Mouse (Mus musculus): ENCODE results near the gene Rilpl1. TPM values are rescaled to one million over a fixed set of nuclear protein-coding genes. Genes with fewer than 3 reads are reported as not detected.
"Not testable (repeated sequence)": the region's sequence is repeated elsewhere in the genome, so short reads cannot be mapped to it uniquely, and the experiment has no call there.

The Rilpl1 gene
- polyA plus RNA-seq, 1 experiment from 2014 or later: 13.9 TPM

GRCm38 (mm10) chr5:124500573-124500972 is 30.6 kb downstream of the Rilpl1 start:
- Histone ChIP-seq H3K27ac (ENCODE audit: low read depth, low read length) (no peak overlapping the region), H3K9ac (ENCODE audit: low read depth, low read length) (no peak overlapping the region), H3K4me2 (ENCODE audit: low read length) (no peak overlapping the region), H3K27me3 (replicated peaks; ENCODE audit: control insufficient read depth, insufficient read depth, low read length) (no peaks in the 10 kb centered on the region), H3K4me3 (ENCODE audit: low read length) (no peak overlapping the region), H3K36me3 (ENCODE audit: control insufficient read depth, insufficient read depth, low read length) (peaks cover 3% of the 10 kb centered on the region), H3K4me1 (ENCODE audit: control insufficient read depth, insufficient read depth, low read depth, low read length) (no peaks in the 10 kb centered on the region), H3K9me3 (ENCODE audit: control insufficient read depth, low read length) (no peaks in the 10 kb centered on the region)
- ATAC-seq: no peak
- 95% methylated on average over 3 of the region's 3 CpGs for WGBS

GRCm38 (mm10) chr5:124500037-124500436 is 31.2 kb downstream of the Rilpl1 start:
- not testable (repeated sequence) for H3K4me2 ChIP-seq (ENCODE audit: low read length); H3K27me3 ChIP-seq (replicated peaks; ENCODE audit: control insufficient read depth, insufficient read depth, low read length); H3K4me3 ChIP-seq (ENCODE audit: low read length); H3K4me1 ChIP-seq (ENCODE audit: control insufficient read depth, insufficient read depth, low read depth, low read length); H3K9ac ChIP-seq (ENCODE audit: low read depth, low read length); H3K9me3 ChIP-seq (ENCODE audit: control insufficient read depth, low read length); H3K36me3 ChIP-seq (ENCODE audit: control insufficient read depth, insufficient read depth, low read length); ATAC-seq; H3K27ac ChIP-seq (ENCODE audit: low read depth, low read length)
- WGBS: 81% methylated on average over 2 of the region's 4 CpGs

- no peaks in the 10 kb centered on the region for H3K4me1 ChIP-seq (ENCODE audit: control insufficient read depth, insufficient read depth, low read depth, low read length)
- 30% methylated on average over 5 of the region's 5 CpGs for WGBS
- no peaks in the 10 kb centered on the region for H3K9me3 ChIP-seq (ENCODE audit: control insufficient read depth, low read length)
- no peak overlapping the region for H3K9ac ChIP-seq (ENCODE audit: low read depth, low read length)
- ATAC-seq: no peak
- H3K27me3 ChIP-seq (replicated peaks; ENCODE audit: control insufficient read depth, insufficient read depth, low read length): no peaks in the 10 kb centered on the region
- no peak overlapping the region for H3K4me2 ChIP-seq (ENCODE audit: low read length)
- no peak overlapping the region for H3K4me3 ChIP-seq (ENCODE audit: low read length)
- peaks cover 3% of the 10 kb centered on the region for H3K36me3 ChIP-seq (ENCODE audit: control insufficient read depth, insufficient read depth, low read length)
- H3K27ac ChIP-seq (ENCODE audit: low read depth, low read length): no peak overlapping the region
These were observed 32.2 kb downstream of the Rilpl1 start for GRCm38 (mm10) chr5:124499001-124499400.

- no peak for ATAC-seq
- WGBS: 72% methylated on average over 9 of the region's 9 CpGs
These were observed 32.8 kb downstream of the Rilpl1 start for GRCm38 (mm10) chr5:124498221-124498876.

GRCm38 (mm10) chr5:124496614-124497514 is 34.3 kb downstream of the Rilpl1 start:
- no peak overlapping the region for H3K4me2 ChIP-seq (ENCODE audit: low read length)
- no peaks in the 10 kb centered on the region for H3K27me3 ChIP-seq (replicated peaks; ENCODE audit: control insufficient read depth, insufficient read depth, low read length)
- no peak overlapping the region for H3K27ac ChIP-seq (ENCODE audit: low read depth, low read length)
- WGBS: 75% methylated on average over 15 of the region's 15 CpGs
- no peak overlapping the region for H3K4me3 ChIP-seq (ENCODE audit: low read length)
- no peak for ATAC-seq
- no peaks in the 10 kb centered on the region; the same call in none of the 2 replicates for H3K36me3 ChIP-seq (ENCODE audit: control insufficient read depth, insufficient read depth, low read length)
- H3K9ac ChIP-seq (ENCODE audit: low read depth, low read length): no peak overlapping the region
- no peaks in the 10 kb centered on the region for H3K4me1 ChIP-seq (ENCODE audit: control insufficient read depth, insufficient read depth, low read depth, low read length)
- no peaks in the 10 kb centered on the region for H3K9me3 ChIP-seq (ENCODE audit: control insufficient read depth, low read length)

More at GRCm38 (mm10) chr5:124498221-124498876, 32.8 kb downstream of the Rilpl1 start:
- H3K36me3 ChIP-seq (ENCODE audit: control insufficient read depth, insufficient read depth, low read length): peaks cover 3% of the 10 kb centered on the region
- H3K4me1 ChIP-seq (ENCODE audit: control insufficient read depth, insufficient read depth, low read depth, low read length): no peaks in the 10 kb centered on the region
- H3K27ac ChIP-seq (ENCODE audit: low read depth, low read length): no peak overlapping the region
- no peak overlapping the region for H3K4me2 ChIP-seq (ENCODE audit: low read length)
- no peaks in the 10 kb centered on the region for H3K27me3 ChIP-seq (replicated peaks; ENCODE audit: control insufficient read depth, insufficient read depth, low read length)
- no peak overlapping the region for H3K9ac ChIP-seq (ENCODE audit: low read depth, low read length)
- H3K4me3 ChIP-seq (ENCODE audit: low read length): no peak overlapping the region
- no peaks in the 10 kb centered on the region for H3K9me3 ChIP-seq (ENCODE audit: control insufficient read depth, low read length)

GRCm38 (mm10) chr5:124495547-124495946 is 35.6 kb downstream of the Rilpl1 start:
- Histone ChIP-seq H3K4me2 (ENCODE audit: low read length) (no peak overlapping the region), H3K4me3 (ENCODE audit: low read length) (no peak overlapping the region), H3K27ac (ENCODE audit: low read depth, low read length) (no peak overlapping the region), H3K27me3 (replicated peaks; ENCODE audit: control insufficient read depth, insufficient read depth, low read length) (no peaks in the 10 kb centered on the region), H3K9ac (ENCODE audit: low read depth, low read length) (no peak overlapping the region), H3K36me3 (ENCODE audit: control insufficient read depth, insufficient read depth, low read length) (peaks cover 3% of the 10 kb centered on the region), H3K9me3 (ENCODE audit: control insufficient read depth, low read length) (no peaks in the 10 kb centered on the region), H3K4me1 (ENCODE audit: control insufficient read depth, insufficient read depth, low read depth, low read length) (no peaks in the 10 kb centered on the region)
- WGBS: 46% methylated on average over 7 of the region's 7 CpGs
- no peak for ATAC-seq

- no peak overlapping the region for H3K4me2 ChIP-seq (ENCODE audit: low read length)
- WGBS: 89% methylated on average over 11 of the region's 11 CpGs
- H3K4me3 ChIP-seq (ENCODE audit: low read length): no peak overlapping the region
- peaks cover 3% of the 10 kb centered on the region; the same call in 1 of the 2 replicates for H3K36me3 ChIP-seq (ENCODE audit: control insufficient read depth, insufficient read depth, low read length)
- H3K9me3 ChIP-seq (ENCODE audit: control insufficient read depth, low read length): no peaks in the 10 kb centered on the region
- H3K27me3 ChIP-seq (replicated peaks; ENCODE audit: control insufficient read depth, insufficient read depth, low read length): no peaks in the 10 kb centered on the region
- no peaks in the 10 kb centered on the region for H3K4me1 ChIP-seq (ENCODE audit: control insufficient read depth, insufficient read depth, low read depth, low read length)
- no peak for ATAC-seq
- H3K27ac ChIP-seq (ENCODE audit: low read depth, low read length): no peak overlapping the region
- H3K9ac ChIP-seq (ENCODE audit: low read depth, low read length): no peak overlapping the region
These were observed 37.7 kb downstream of the Rilpl1 start for GRCm38 (mm10) chr5:124493455-124493854.

GRCm38 (mm10) chr5:124492618-124493017 is 38.6 kb downstream of the Rilpl1 start:
- Histone ChIP-seq H3K4me1 (ENCODE audit: control insufficient read depth, insufficient read depth, low read depth, low read length) (no peaks in the 10 kb centered on the region), H3K4me2 (ENCODE audit: low read length) (no peak overlapping the region), H3K4me3 (ENCODE audit: low read length) (no peak overlapping the region), H3K9me3 (ENCODE audit: control insufficient read depth, low read length) (no peaks in the 10 kb centered on the region), H3K27ac (ENCODE audit: low read depth, low read length) (no peak overlapping the region), H3K27me3 (replicated peaks; ENCODE audit: control insufficient read depth, insufficient read depth, low read length) (no peaks in the 10 kb centered on the region), H3K9ac (ENCODE audit: low read depth, low read length) (no peak overlapping the region), H3K36me3 (ENCODE audit: control insufficient read depth, insufficient read depth, low read length) (peaks cover 3% of the 10 kb centered on the region; the same call in 1 of the 2 replicates)
- ATAC-seq: no peak
- 86% methylated on average over 4 of the region's 4 CpGs for WGBS

- no peak overlapping the region for H3K9ac ChIP-seq (ENCODE audit: low read depth, low read length)
- no peaks in the 10 kb centered on the region for H3K4me1 ChIP-seq (ENCODE audit: control insufficient read depth, insufficient read depth, low read depth, low read length)
- ATAC-seq: no peak
- WGBS: 78% methylated on average over 4 of the region's 4 CpGs
- no peaks in the 10 kb centered on the region for H3K27me3 ChIP-seq (replicated peaks; ENCODE audit: control insufficient read depth, insufficient read depth, low read length)
- no peak overlapping the region for H3K27ac ChIP-seq (ENCODE audit: low read depth, low read length)
- H3K4me2 ChIP-seq (ENCODE audit: low read length): no peak overlapping the region
- no peaks in the 10 kb centered on the region for H3K9me3 ChIP-seq (ENCODE audit: control insufficient read depth, low read length)
- H3K36me3 ChIP-seq (ENCODE audit: control insufficient read depth, insufficient read depth, low read length): peaks cover 3% of the 10 kb centered on the region; the same call in 1 of the 2 replicates
- H3K4me3 ChIP-seq (ENCODE audit: low read length): no peak overlapping the region
These were observed 39.5 kb downstream of the Rilpl1 start for GRCm38 (mm10) chr5:124491732-124492131.
